Mouse (Mus musculus) neural tube, embryonic 15.5 days (tissue): ENCODE data around the gene Ndufs1. TPM values are rescaled to one million over a fixed set of nuclear protein-coding genes. Genes with fewer than 3 reads are reported as not detected.
A peak's percentile ranks its signal among the peaks of the same experiment; 100 is the strongest.

Experiments used
- ATAC-seq: fragments of 200-750 bp; cut with Nextera tagmentation; 2 replicates; pipeline ENCODE4 v1.8.0; 2017; ENCODE audit warnings: mild to moderate bottlenecking, moderate TSS enrichment, moderate library complexity; ENCODE audit not compliant: low FRiP score
- H3K27ac ChIP-seq: fragments of 300-500 bp; sonication (generic); replicated peaks from 2 replicates; pipeline ENCODE4 v1.5.1; 2015; ENCODE audit warnings: mild to moderate bottlenecking, inconsistent platforms
- H3K27me3 ChIP-seq: fragments of 300-500 bp; sonication (generic); replicated peaks from 2 replicates; pipeline ENCODE4 v1.6.1; 2015; ENCODE audit warnings: inconsistent platforms
- H3K36me3 ChIP-seq: fragments of 300-500 bp; sonication (generic); 2 replicates; pipeline ENCODE4 v1.6.1; 2015; ENCODE audit warnings: inconsistent platforms
- H3K4me1 ChIP-seq: fragments of 300-500 bp; sonication (generic); 2 replicates; pipeline ENCODE4 v1.6.1; 2015; ENCODE audit warnings: inconsistent platforms
- H3K4me2 ChIP-seq: fragments of 300-500 bp; sonication (generic); 2 replicates; pipeline ENCODE4 v1.6.1; 2015; ENCODE audit warnings: inconsistent platforms, mild to moderate bottlenecking, moderate library complexity
- H3K4me3 ChIP-seq: fragments of 300-500 bp; sonication (generic); replicated peaks from 2 replicates; pipeline ENCODE4 v1.5.1; 2015; ENCODE audit warnings: mild to moderate bottlenecking, inconsistent platforms
- H3K9ac ChIP-seq: fragments of 300-500 bp; sonication (generic); replicated peaks from 2 replicates; pipeline ENCODE4 v1.6.1; 2015; ENCODE audit warnings: mild to moderate bottlenecking, inconsistent platforms
- H3K9me3 ChIP-seq: fragments of 300-500 bp; sonication (generic); replicated peaks from 2 replicates; pipeline ENCODE4 v1.6.1; 2016; ENCODE audit warnings: inconsistent platforms
- WGBS: fragments of 180-500 bp; shearing (Covaris S2); methylation state at CpG from one replicate; pipeline ENCODE4 v1.1.7; 2015; ENCODE audit warnings: mixed read lengths; 5-methylcytosine and 5-hydroxymethylcytosine counted together
- polyA plus RNA-seq: library from polyadenylated mRNA; unstranded; fragments of >200 nt; fragmentation: Nextera tagmentation; extraction: Ambion mirVana; gene quantifications from 2 replicates; pipeline ENCODE4 v1.2.1, GENCODE M21; 2015

Gene Ndufs1
- polyA plus RNA-seq, 1 experiment from 2014 or later: 161 TPM

DNA sequence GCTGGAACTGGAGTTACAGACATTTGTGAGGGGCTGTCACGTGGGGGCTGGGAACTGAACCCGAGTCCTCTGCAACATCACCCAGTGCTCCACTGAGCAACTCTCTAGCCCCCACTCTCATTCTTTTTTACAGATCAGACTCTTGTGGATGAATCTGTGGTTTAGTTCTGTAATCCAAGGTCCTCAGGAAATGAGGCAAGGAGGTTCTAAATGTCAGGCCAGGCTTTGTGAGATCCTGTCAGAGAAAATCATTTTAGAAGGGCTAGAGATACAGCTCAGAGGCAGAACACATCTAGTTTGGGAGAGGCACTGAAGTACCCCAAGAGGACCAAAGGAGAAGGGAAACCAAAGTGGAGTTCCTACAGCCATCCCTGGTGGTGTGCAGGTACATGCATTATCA is 45.8 kb downstream of the Ndufs1 start:
- 100% methylated on average over 2 of the region's 2 CpGs for WGBS

DNA sequence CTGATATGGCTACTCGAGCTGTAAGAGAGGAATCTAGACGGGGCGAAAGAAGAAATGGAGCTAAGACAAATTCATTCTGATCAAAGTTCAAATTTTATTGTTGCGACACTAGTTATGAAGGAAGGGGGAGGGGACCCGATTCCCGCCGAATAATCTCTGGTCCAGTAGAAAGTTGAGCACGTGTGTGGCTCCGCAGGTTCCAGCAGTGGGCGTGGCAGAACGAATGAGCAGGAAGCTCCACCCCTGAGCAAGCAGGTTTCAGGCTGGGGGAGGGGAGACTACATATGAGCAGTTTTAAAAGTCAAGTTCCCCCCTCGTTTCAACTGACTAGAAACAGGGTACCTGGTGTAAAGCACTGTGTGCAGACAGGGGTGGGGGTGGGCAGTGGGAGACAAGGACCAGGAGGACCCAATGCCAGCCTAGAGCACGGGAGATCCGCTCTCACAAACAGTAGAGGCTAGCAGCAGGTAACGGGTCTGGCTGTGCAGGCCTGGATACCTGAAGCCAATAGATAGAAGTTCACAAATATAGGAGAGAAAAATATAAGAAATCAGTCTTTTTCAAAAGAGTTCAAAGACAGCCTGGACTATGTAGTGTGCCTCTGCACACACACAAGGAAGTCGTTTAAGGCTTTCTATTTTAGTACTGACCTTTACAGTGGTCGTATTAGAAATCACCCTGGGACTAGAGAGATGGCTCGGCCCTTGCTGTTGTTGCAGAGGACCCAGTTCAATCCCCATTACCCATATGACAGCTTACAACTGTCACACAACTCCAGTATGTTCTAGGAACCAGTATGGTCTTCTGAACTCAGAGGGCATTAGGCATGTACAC is 46.6 kb downstream of the Ndufs1 start:
- peaks cover 7% of the 10 kb centered on the region for H3K4me1 ChIP-seq
- no peaks in the 10 kb centered on the region for H3K27me3 ChIP-seq
- H3K4me2 ChIP-seq: peak overlapping the region; percentile 51
- H3K27ac ChIP-seq: no peak overlapping the region
- no peaks in the 10 kb centered on the region for H3K9me3 ChIP-seq
- 23% methylated on average over 18 of the region's 18 CpGs for WGBS
- peak overlapping the region; percentile 9; the same call in 1 of the 2 replicates for H3K4me3 ChIP-seq
- H3K9ac ChIP-seq: no peak overlapping the region
- H3K36me3 ChIP-seq: peaks cover 9% of the 10 kb centered on the region
- ATAC-seq: peak; percentile 51; the same call in 1 of the 2 replicates

More for the DNA sequence above, 45.8 kb downstream of the Ndufs1 start:
- Histone ChIP-seq H3K4me3 (no peak overlapping the region), H3K4me1 (peaks cover 7% of the 10 kb centered on the region), H3K36me3 (peaks cover 9% of the 10 kb centered on the region), H3K9ac (no peak overlapping the region), H3K27ac (no peak overlapping the region), H3K4me2 (no peak overlapping the region), H3K9me3 (no peaks in the 10 kb centered on the region), H3K27me3 (no peaks in the 10 kb centered on the region)
- ATAC-seq: no peak

DNA sequence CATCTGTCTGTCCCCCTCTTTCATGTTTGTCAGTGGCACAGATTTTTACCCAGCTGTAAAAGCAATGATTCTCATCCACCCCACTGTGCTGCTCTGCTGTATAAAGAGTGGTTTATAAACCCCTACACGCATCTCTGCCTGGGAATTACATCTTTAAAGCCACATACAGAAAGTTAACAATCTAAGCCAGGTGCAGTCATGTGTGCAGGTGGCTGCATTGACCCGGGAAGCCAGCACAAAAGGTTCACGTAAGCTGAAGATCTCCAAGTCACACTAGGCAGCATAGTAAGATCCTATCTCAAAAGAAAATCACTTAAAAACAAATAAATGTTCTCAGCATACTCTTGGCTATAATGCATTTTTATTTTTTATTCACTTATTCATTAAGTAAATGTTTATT is 47.4 kb downstream of the Ndufs1 start:
- H3K4me1 ChIP-seq: peaks cover 7% of the 10 kb centered on the region
- H3K9me3 ChIP-seq: no peaks in the 10 kb centered on the region
- WGBS: 35% methylated on average over 3 of the region's 3 CpGs
- H3K4me2 ChIP-seq: peak overlapping the region; percentile 51; the same call in 1 of the 2 replicates
- peaks cover 9% of the 10 kb centered on the region for H3K36me3 ChIP-seq
- no peak for ATAC-seq
- H3K27ac ChIP-seq: no peak overlapping the region
- H3K27me3 ChIP-seq: no peaks in the 10 kb centered on the region
- no peak overlapping the region for H3K9ac ChIP-seq
- H3K4me3 ChIP-seq: no peak overlapping the region

DNA sequence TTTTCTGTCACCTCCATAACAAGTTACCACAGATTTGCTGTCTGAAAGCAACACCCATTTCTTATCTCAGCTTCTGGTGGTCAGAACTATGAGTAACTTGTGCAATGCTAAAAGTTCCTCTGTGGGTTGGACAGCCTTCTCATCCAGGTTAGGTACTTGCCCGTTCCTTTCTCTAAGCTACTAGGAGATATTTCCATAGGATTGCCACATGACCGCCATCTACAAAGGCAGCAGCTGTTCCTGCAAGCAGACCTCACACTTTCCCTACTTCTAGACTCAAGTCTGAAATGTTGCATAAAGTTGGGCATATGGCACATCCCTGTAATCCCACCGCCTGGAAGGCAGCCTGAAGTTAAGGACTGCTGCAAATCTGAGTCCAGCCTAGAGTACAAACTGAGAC is 50.4 kb downstream of the Ndufs1 start:
- no peak overlapping the region for H3K27ac ChIP-seq
- 97% methylated on average over 3 of the region's 3 CpGs for WGBS
- ATAC-seq: no peak

DNA sequence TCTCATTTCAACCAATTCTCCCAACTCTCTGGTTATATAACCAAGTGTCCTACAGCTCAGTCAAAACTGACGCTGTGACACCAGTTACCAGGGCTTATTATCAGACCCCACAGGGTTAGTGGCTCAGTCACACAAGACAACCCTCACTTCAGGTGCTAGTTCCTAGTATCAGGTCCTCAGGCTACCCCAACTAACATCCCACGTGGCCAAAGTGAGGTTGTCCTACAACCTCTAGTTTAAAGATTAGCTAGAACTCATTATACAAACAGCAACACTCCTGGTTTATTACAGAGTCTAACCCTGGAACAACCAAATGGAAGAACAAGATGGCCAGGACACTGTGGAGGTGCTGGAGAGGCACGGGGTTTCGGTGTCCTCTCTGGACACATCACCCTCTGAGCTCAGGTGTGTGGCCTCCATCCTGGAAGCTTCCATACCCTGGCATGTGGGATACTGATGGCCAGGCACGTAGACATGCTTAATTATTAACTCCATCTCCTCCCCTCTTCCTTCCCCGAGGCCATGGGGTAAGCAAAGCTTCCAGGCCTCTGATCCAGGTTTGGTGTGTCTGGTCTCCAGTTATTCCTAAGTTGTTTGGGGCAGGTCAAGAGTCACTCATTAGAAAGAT is 52.7 kb downstream of the Ndufs1 start:
- Histone ChIP-seq H3K36me3 (peaks cover 32% of the 10 kb centered on the region), H3K9me3 (no peaks in the 10 kb centered on the region), H3K4me2 (no peak overlapping the region), H3K4me3 (no peak overlapping the region), H3K9ac (no peak overlapping the region), H3K27ac (no peak overlapping the region), H3K27me3 (no peaks in the 10 kb centered on the region), H3K4me1 (peaks cover 3% of the 10 kb centered on the region)
- no peak for ATAC-seq
- 77% methylated on average over 6 of the region's 6 CpGs for WGBS

More for the DNA sequence above, 50.4 kb downstream of the Ndufs1 start:
- H3K36me3 ChIP-seq: peaks cover 14% of the 10 kb centered on the region
- peaks cover 7% of the 10 kb centered on the region for H3K4me1 ChIP-seq
- H3K4me3 ChIP-seq: no peak overlapping the region
- no peak overlapping the region for H3K4me2 ChIP-seq
- H3K9ac ChIP-seq: no peak overlapping the region
- no peaks in the 10 kb centered on the region for H3K9me3 ChIP-seq
- no peaks in the 10 kb centered on the region for H3K27me3 ChIP-seq

DNA sequence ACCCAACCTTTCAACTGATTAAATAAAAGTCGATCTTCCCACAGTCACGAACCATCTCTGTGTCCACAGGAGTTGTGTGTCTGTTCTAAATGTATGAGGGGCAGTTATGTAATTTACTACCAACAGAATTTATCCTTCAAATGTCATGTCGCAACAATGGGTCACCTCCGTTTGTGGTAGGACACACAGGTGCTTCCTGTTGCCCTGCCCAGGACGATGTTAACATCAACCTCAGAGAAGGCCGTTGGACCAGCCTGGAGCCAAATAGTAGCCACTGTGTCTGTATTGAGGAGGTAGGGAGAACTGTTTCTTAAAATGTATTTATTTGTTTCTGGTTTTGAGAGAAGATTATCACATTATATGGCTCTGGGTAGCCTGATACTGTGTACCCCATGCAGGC is 54.6 kb downstream of the Ndufs1 start:
- H3K27me3 ChIP-seq: no peaks in the 10 kb centered on the region
- no peak overlapping the region for H3K4me2 ChIP-seq
- H3K36me3 ChIP-seq: peaks cover 36% of the 10 kb centered on the region
- no peak overlapping the region for H3K27ac ChIP-seq
- no peaks in the 10 kb centered on the region for H3K9me3 ChIP-seq
- no peak overlapping the region for H3K9ac ChIP-seq
- no peak overlapping the region for H3K4me3 ChIP-seq
- 94% methylated on average over 6 of the region's 6 CpGs for WGBS
- ATAC-seq: no peak
- peaks cover 3% of the 10 kb centered on the region for H3K4me1 ChIP-seq

DNA sequence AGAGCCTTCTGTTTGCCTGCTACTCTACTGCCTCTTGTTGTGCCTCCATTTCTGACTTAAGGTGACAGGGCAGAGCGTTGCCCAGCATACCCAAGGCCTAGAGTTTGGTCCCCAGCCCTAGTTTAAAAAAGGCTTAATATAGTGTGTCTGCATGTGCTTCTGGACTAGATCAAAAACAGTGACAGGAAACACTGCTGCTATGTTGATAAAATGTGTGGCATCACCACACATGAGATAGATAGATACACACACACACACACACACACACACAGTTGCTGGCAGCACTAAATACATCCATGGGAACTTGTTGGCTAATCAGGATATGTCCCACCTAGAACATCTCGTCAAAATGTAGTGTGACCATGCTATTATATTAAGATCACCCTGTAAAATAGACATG is 56.3 kb downstream of the Ndufs1 start:
- no peak for ATAC-seq
- Histone ChIP-seq H3K9ac (no peak overlapping the region), H3K36me3 (peaks cover 31% of the 10 kb centered on the region)

DNA sequence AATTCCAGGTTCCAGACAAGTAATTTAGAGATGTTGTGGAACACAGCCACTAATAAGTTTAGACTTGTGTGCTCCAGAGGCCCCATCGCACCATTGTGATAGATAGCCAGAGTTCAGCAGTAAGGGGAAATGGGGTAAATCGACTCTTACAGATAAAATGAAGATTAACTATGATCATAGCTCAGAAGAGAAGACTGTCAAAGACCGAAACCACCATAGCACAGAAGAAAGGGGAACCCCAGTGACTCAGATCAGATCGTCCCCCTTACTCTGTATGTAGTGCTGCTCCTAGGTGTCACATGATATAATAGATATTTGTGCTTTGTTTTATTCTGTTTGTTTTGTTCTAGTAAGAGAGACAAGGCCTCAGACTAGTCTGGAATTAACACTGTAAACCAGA is 57.0 kb downstream of the Ndufs1 start:
- Histone ChIP-seq H3K4me2 (no peak overlapping the region), H3K36me3 (peaks cover 31% of the 10 kb centered on the region), H3K4me3 (no peak overlapping the region), H3K9ac (no peak overlapping the region), H3K4me1 (peaks cover 19% of the 10 kb centered on the region), H3K27me3 (no peaks in the 10 kb centered on the region), H3K27ac (no peak overlapping the region), H3K9me3 (no peaks in the 10 kb centered on the region)
- no peak for ATAC-seq
- WGBS: 93% methylated on average over 4 of the region's 4 CpGs

More for the DNA sequence above, 56.3 kb downstream of the Ndufs1 start:
- Histone ChIP-seq H3K27ac (no peak overlapping the region), H3K4me3 (no peak overlapping the region), H3K27me3 (no peaks in the 10 kb centered on the region), H3K9me3 (no peaks in the 10 kb centered on the region), H3K4me2 (no peak overlapping the region), H3K4me1 (peaks cover 19% of the 10 kb centered on the region)
- 96% methylated on average over 2 of the region's 2 CpGs for WGBS

DNA sequence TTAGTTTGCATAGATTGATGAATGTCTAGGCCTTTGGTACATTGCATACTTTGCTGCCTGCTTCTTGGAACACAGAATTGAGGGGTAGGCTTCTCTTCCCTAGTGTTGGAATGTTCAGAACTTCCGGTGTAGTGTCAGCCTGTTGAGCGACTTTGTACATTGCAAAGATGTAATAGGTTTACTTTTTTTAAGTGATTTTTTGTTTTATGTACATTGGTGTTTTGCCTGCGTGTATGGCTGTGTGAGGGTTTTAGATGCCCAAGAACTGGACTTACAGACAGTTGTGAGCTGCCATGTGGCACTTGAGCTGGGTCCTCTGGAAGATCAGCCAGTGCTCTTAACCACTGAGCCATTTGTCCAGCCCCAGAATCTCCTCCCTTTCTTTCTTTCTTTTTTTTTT is 61.1 kb downstream of the Ndufs1 start:
- 66% methylated on average over 3 of the region's 3 CpGs for WGBS
- no peaks in the 10 kb centered on the region for H3K9me3 ChIP-seq
- H3K27ac ChIP-seq: peak overlapping the region; percentile 97

DNA sequence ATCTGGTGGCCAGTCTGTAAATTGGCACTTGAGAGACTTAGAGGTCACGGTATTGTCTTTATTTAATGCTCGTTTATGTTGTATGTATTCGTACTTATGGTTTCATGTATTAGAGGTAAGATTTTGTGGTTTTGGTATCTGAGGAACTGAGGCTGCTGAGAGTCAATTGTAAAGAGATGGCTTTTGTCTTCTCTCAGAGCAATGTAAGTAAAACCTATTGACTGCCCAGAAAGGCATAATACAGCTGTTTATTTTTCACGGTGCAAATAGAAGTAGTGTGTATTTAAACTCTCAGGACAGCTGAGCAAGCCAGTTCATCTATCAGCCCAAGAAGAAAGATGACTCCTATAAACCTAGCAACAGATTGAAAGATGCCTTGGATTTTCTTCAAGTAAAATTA is 61.5 kb downstream of the Ndufs1 start:
- Histone ChIP-seq H3K4me3 (peak overlapping the region; percentile 86), H3K27ac (peak overlapping the region; percentile 97), H3K36me3 (peaks cover 11% of the 10 kb centered on the region), H3K4me1 (peaks cover 39% of the 10 kb centered on the region), H3K4me2 (peak overlapping the region; percentile 88), H3K27me3 (no peaks in the 10 kb centered on the region), H3K9ac (peak overlapping the region; percentile 97), H3K9me3 (no peaks in the 10 kb centered on the region)
- no peak for ATAC-seq
- WGBS: 13% methylated on average over 4 of the region's 4 CpGs

More for the DNA sequence above, 61.1 kb downstream of the Ndufs1 start:
- Histone ChIP-seq H3K4me1 (peaks cover 36% of the 10 kb centered on the region), H3K36me3 (peaks cover 15% of the 10 kb centered on the region), H3K4me2 (peak overlapping the region; percentile 88), H3K27me3 (no peaks in the 10 kb centered on the region), H3K9ac (peak overlapping the region; percentile 97), H3K4me3 (peak overlapping the region; percentile 86)
- no peak for ATAC-seq

DNA sequence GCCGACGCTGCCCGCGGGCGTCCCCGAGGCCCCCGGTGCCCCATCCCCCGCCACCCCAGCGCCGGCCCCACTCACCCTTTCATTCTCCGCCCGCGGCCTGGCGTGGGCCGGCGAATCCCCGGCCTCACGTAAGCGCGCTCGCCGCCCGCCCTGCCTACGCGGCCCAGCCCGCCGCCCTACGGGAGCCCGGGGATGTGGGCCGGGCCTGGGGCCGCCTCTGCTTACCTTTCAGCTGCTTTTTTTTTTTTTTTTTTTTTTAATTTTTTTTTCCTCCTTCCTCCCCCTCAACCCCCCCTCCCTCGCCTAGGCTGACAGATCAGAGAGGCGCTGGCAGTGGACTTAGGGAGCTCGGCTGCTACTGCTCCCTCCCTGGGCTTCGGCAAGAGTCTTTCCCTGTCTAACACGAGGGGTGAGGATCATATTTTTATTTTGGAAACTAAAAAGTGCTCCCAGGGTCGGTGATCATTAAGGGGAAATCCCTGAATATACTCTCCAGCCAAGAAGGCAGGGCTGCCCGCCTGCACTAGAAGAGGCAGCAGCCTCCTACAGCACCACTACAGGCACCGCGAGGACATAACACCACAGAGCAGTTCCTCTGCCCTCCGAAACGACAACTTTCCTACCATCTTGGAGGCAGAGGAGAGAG is 62.4 kb downstream of the Ndufs1 start, which contains the start of gene Ino80d:
Gene Ino80d (minus strand): TSS at position 532 of the 646 bp plus-strand sequence.
- Histone ChIP-seq H3K9me3 (no peaks in the 10 kb centered on the region), H3K36me3 (peaks cover 4% of the 10 kb centered on the region; the same call in 1 of the 2 replicates), H3K27me3 (no peaks in the 10 kb centered on the region), H3K27ac (peak within 1 kb of the TSS; percentile 97), H3K4me1 (peaks cover 41% of the 10 kb centered on the region), H3K9ac (peak within 1 kb of the TSS; percentile 97), H3K4me2 (peak within 1 kb of the TSS; percentile 88), H3K4me3 (peak within 1 kb of the TSS; percentile 86)
- ATAC-seq: peak; percentile 93
- 1% methylated on average over 26 of the region's 42 CpGs for WGBS
